Mouse (Mus musculus) testis, adult 2 months (tissue): ENCODE measurements at regions not wholly inside any gene's neighbourhood (a gene's known extent, or its start where the extent isn't known, plus 50 kb on each side); places are given as distances from the start of the nearest gene placed in this dataset.

ENCODE experiments used
- H3K27ac ChIP-seq: fragments of 200-500 bp; 2 replicates; pipeline ENCODE4 v1.5.1; 2012; ENCODE audit warnings: low read depth, low read length; ENCODE audit not compliant: control insufficient read depth, insufficient read depth
- H3K27me3 ChIP-seq: fragments of 200-500 bp; 2 replicates; pipeline ENCODE4 v1.6.1; 2012; ENCODE audit warnings: mild to moderate bottlenecking, low read length, moderate library complexity; ENCODE audit not compliant: control insufficient read depth, insufficient read depth
- H3K36me3 ChIP-seq: fragments of 200-500 bp; 2 replicates; pipeline ENCODE4 v1.6.1; 2012; ENCODE audit warnings: mild to moderate bottlenecking, low read length; ENCODE audit not compliant: control insufficient read depth, insufficient read depth
- H3K4me1 ChIP-seq: fragments of 200-500 bp; 2 replicates; pipeline ENCODE4 v1.6.1; 2012; ENCODE audit warnings: low read length; ENCODE audit not compliant: control insufficient read depth, insufficient read depth
- H3K4me3 ChIP-seq: fragments of 200-500 bp; 2 replicates; pipeline ENCODE4 v1.5.1; 2012; ENCODE audit warnings: low read depth, mild to moderate bottlenecking, low read length, moderate library complexity, mixed read lengths; ENCODE audit not compliant: control insufficient read depth
- CTCF ChIP-seq: fragments of 200-500 bp; IDR thresholded peaks from 2 replicates; pipeline ENCODE4 v1.5.1; 2012; ENCODE audit warnings: low read depth, mild to moderate bottlenecking, inconsistent platforms, low read length, moderate library complexity; ENCODE audit not compliant: control insufficient read depth, insufficient read depth, insufficient replicate concordance
- POLR2A ChIP-seq: fragments of 200-500 bp; IDR thresholded peaks from 2 replicates; pipeline ENCODE4 v1.6.1; 2012; ENCODE audit warnings: low read depth, mild to moderate bottlenecking, inconsistent platforms, low read length, moderate library complexity; ENCODE audit not compliant: control insufficient read depth

GRCm38 (mm10) chr9:120854351-120854750 is 74.7 kb upstream of the Ctnnb1 start:
- Histone ChIP-seq H3K4me1 (peaks cover 2% of the 10 kb centered on the region; the same call in 1 of the 2 replicates), H3K36me3 (no peaks in the 10 kb centered on the region), H3K27me3 (no peaks in the 10 kb centered on the region), H3K27ac (no peak overlapping the region), H3K4me3 (no peak overlapping the region)
- TF ChIP-seq POLR2A = no peak
- TF ChIP-seq CTCF = no peak

DNA sequence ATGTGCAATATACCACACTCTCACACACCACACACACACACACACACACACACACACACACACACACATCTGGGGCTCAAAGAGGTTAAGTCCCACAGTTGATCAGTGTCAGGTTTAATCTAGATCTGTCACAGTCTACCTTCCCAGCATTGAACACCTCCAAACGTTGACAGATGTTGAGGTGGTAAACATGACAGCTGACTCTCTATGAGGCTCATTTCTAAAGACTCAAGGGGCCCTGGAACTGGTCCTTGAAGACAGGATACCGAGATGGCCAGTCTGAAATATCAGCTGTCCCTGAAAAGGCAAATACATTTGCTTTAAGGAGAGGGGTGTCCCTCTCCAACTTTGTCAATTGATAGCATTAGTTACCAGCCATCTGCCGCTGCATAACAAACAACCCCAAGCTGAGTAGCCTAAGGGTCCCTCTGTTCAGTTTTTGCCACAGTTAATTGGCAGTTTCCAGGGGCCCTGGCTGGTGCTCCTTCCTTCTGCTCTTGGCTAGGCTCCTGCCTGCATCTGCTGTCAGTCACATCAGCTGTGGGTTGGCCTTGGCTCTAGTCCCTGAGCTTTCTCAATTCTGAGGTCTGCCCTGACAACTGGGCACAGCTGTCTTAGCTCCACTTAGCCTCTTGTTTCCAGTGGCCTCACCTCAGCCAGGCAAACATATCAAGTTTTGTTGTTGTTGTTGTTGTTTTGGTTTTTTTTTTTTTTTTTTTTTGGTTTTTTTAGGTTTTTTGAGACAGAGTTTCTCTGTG is 73.5 kb upstream of the Ctnnb1 start:
- H3K4me3 ChIP-seq = no peak overlapping the region
- H3K27me3 ChIP-seq = no peaks in the 10 kb centered on the region
- TF ChIP-seq CTCF (no peak), POLR2A (no peak)
- peaks cover 2% of the 10 kb centered on the region; the same call in 1 of the 2 replicates for H3K4me1 ChIP-seq
- H3K27ac ChIP-seq = no peak overlapping the region
- no peaks in the 10 kb centered on the region for H3K36me3 ChIP-seq

GRCm38 (mm10) chr9:120857849-120858510 is 71.0 kb upstream of the Ctnnb1 start:
- Histone ChIP-seq H3K27ac (no peak overlapping the region), H3K36me3 (no peaks in the 10 kb centered on the region), H3K4me1 (no peaks in the 10 kb centered on the region), H3K4me3 (no peak overlapping the region), H3K27me3 (no peaks in the 10 kb centered on the region)
- TF ChIP-seq CTCF (no peak), POLR2A (no peak)

DNA sequence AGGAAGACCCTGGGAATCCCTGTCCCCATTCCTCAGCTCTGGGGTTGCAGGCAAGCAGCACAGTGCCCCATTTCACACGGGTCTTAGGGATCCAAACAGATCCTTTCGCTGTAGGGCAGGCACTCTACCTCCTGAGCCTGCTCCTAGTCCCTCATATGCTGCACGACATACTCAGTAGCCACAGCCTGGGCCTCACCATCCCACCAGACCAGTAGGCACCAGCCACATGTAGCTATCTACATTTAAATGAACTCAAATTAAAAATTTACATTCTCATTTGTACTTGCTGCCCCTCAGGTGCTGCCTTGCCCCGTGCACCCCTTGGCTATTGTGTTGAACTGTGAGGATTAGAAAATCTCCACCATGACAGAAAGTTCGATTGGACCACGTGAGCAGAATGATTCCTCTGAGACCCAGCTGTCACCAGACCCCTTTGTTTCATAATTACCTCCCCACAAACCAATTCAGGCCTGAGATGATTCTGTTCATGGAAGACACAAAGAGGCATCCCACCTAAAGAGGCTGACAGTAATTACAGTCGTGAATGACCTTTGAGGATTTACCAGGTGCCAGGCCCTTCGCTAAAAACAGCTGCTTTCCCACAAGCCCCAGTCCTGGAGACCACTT is 67.9 kb upstream of the Ctnnb1 start:
- Histone ChIP-seq H3K27me3 (no peaks in the 10 kb centered on the region), H3K4me1 (no peaks in the 10 kb centered on the region), H3K36me3 (no peaks in the 10 kb centered on the region), H3K27ac (no peak overlapping the region), H3K4me3 (no peak overlapping the region)
- no peak for TF ChIP-seq CTCF
- no peak for TF ChIP-seq POLR2A

- Histone ChIP-seq H3K4me1 (no peaks in the 10 kb centered on the region), H3K27me3 (no peaks in the 10 kb centered on the region), H3K4me3 (no peak overlapping the region), H3K27ac (no peak overlapping the region), H3K36me3 (no peaks in the 10 kb centered on the region)
- TF ChIP-seq CTCF = no peak
- no peak for TF ChIP-seq POLR2A
Measured at GRCm38 (mm10) chr9:120861788-120862345, 67.1 kb upstream of the Ctnnb1 start.

GRCm38 (mm10) chr9:120864410-120864809 is 64.6 kb upstream of the Ctnnb1 start:
- TF ChIP-seq POLR2A (no peak), CTCF (no peak)

DNA sequence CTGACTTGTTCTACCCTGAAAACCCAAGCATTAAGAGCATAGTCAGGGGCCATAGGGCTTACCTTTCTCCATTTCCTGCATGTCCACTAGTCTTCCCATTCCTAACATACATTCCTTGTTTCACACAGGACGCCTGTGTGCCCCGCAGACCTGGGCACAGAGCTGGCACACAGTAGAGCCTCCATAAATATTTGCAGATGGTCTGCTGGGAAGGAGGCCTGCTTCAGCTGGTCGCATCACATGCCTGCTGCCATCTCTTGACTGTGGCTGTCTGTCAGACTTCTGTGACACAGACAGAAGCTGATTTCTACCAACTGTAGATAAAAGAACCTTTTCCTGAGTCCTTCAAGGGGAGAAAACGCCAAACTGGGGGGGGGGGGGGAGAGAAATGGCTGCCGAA is 62.8 kb upstream of the Ctnnb1 start:
- Histone ChIP-seq H3K27ac (no peak overlapping the region), H3K36me3 (no peaks in the 10 kb centered on the region), H3K4me3 (no peak overlapping the region), H3K27me3 (no peaks in the 10 kb centered on the region), H3K4me1 (no peaks in the 10 kb centered on the region; the same call in 1 of the 2 replicates)
- no peak for TF ChIP-seq POLR2A
- no peak for TF ChIP-seq CTCF

More at GRCm38 (mm10) chr9:120864410-120864809, 64.6 kb upstream of the Ctnnb1 start:
- H3K36me3 ChIP-seq = no peaks in the 10 kb centered on the region
- H3K4me1 ChIP-seq = no peaks in the 10 kb centered on the region; the same call in 1 of the 2 replicates
- H3K4me3 ChIP-seq = no peak overlapping the region
- H3K27ac ChIP-seq = no peak overlapping the region
- no peaks in the 10 kb centered on the region for H3K27me3 ChIP-seq
